Mouse (Mus musculus) layer of hippocampus, postnatal 25 days (tissue): ENCODE measurements around the gene Bmp8a. TPM values are rescaled to one million over a fixed set of nuclear protein-coding genes. Genes with fewer than 3 reads are reported as not detected.
"Not testable (repeated sequence)": the region's sequence is repeated elsewhere in the genome, so short reads cannot be mapped to it uniquely, and the experiment has no call there.

Source experiments
- DNase-seq, 2 experiments: peaks; one replicate each; pipeline ENCODE4 v3.0.0; 2022; ENCODE audit warnings: mixed read lengths in 2 of 2, low spot score in 1 of 2; ENCODE audit errors: extremely low spot score in 1 of 2
- total RNA-seq, 2 experiments: library from RNA; stranded (reverse); gene quantifications; 2 replicates each; pipeline ENCODE4 v1.2.3; 2021

The Bmp8a gene
- total RNA-seq, result under 1 TPM in 1 of 2 experiments, not detected in 1; 0.22 TPM

GRCm38 (mm10) chr4:123342642-123343470, at the start of gene Bmp8a:
Bmp8a (minus strand) TSS chr4:123343252.
- peak in 1 of 2 experiments; percentile 38 for DNase-seq

GRCm38 (mm10) chr4:123392187-123392586, 49.1 kb upstream of the Bmp8a start:
- DNase-seq, result no peak

GRCm38 (mm10) chr4:123385028-123385427, 42.0 kb upstream of the Bmp8a start:
- no peak for DNase-seq

GRCm38 (mm10) chr4:123383173-123383572, 40.1 kb upstream of the Bmp8a start:
- DNase-seq, result peak in 1 of 2 experiments; percentile 26

GRCm38 (mm10) chr4:123382051-123382450, 39.0 kb upstream of the Bmp8a start:
- DNase-seq, result no peak

GRCm38 (mm10) chr4:123381598-123381997, 38.5 kb upstream of the Bmp8a start:
- DNase-seq, result no peak

- no peak for DNase-seq
Measured at GRCm38 (mm10) chr4:123376031-123376430, 33.0 kb upstream of the Bmp8a start.

- DNase-seq, result no peak
Measured at GRCm38 (mm10) chr4:123374316-123375008, 31.4 kb upstream of the Bmp8a start.

- no peak for DNase-seq
Measured at GRCm38 (mm10) chr4:123363555-123363954, 20.5 kb upstream of the Bmp8a start.

- no peak for DNase-seq
Measured at GRCm38 (mm10) chr4:123360771-123361170, 17.7 kb upstream of the Bmp8a start.

GRCm38 (mm10) chr4:123358613-123359012, 15.6 kb upstream of the Bmp8a start:
- no peak for DNase-seq

GRCm38 (mm10) chr4:123355941-123356340, 12.9 kb upstream of the Bmp8a start:
- DNase-seq, result no peak

GRCm38 (mm10) chr4:123353271-123353877, 10.3 kb upstream of the Bmp8a start:
- DNase-seq, result no peak

GRCm38 (mm10) chr4:123343471-123343789, 378 bp upstream of the Bmp8a start:
- no peak for DNase-seq

- no peak for DNase-seq
Measured at GRCm38 (mm10) chr4:123342091-123342641, 886 bp downstream of the Bmp8a start.

- DNase-seq, result no peak
Measured at GRCm38 (mm10) chr4:123340232-123340631, 2.8 kb downstream of the Bmp8a start.

GRCm38 (mm10) chr4:123337693-123338092, 5.4 kb downstream of the Bmp8a start:
- no peak for DNase-seq

- DNase-seq, result no peak
Measured at GRCm38 (mm10) chr4:123335796-123336585, 7.1 kb downstream of the Bmp8a start.

GRCm38 (mm10) chr4:123335244-123335643, 7.8 kb downstream of the Bmp8a start:
- DNase-seq, result not testable (repeated sequence)

GRCm38 (mm10) chr4:123334177-123334576, 8.9 kb downstream of the Bmp8a start:
- no peak for DNase-seq
